Mouse (Mus musculus): ENCODE data around the gene Rbfox2. TPM values are rescaled to one million over a fixed set of nuclear protein-coding genes. Genes with fewer than 3 reads are reported as not detected.

Gene Rbfox2
- polyA plus RNA-seq, 1 experiment from 2014 or later = 56.8 TPM

GRCm38 (mm10) chr15:77244634-77245033 lies 62.2 kb downstream of the Rbfox2 start:
- Histone ChIP-seq H3K4me3 (replicated peaks) (no peak overlapping the region), H3K4me2 (no peak overlapping the region), H3K36me3 (no peaks in the 10 kb centered on the region), H3K27me3 (replicated peaks) (no peaks in the 10 kb centered on the region), H3K4me1 (peaks cover 10% of the 10 kb centered on the region), H3K27ac (no peak overlapping the region), H3K9ac (no peak overlapping the region), H3K9me3 (no peaks in the 10 kb centered on the region)
- WGBS = 70% methylated on average over 5 of the region's 5 CpGs
- no peak for ATAC-seq (ENCODE audit: insufficient read depth, low FRiP score, low read depth)

DNA sequence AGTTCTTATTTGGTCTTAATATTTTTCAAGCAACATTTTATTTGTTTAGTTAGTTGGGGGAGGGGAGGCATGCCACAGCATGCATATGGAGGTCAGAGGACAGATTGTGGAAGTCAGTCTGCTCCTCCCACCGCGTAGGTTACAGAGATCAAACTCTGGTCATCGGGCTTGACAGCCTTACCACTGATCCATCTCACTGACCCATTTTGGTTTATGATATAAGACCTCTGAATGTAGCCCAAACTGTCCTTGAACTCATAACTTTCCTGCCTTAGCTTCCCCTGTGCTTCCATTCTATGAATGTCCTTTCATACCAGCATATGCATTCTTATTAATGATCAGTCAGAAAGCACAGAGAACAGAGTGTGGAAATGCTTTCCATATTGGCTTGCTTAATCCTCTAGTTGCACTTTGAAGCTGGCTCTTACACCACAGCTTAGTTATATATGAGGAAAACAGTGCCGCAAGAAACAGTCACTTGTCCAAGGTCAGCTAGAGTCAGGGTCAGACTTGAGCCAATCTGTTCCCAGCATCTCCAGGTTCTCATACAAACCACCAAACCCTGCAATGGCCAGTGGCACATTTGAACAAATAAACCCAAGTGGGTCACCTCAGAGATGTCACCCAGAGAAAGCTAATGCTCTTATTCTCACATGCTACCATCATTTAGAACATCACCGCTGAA lies 62.8 kb downstream of the Rbfox2 start:
- no peaks in the 10 kb centered on the region for H3K27me3 ChIP-seq (replicated peaks)
- H3K9ac ChIP-seq = no peak overlapping the region
- H3K4me3 ChIP-seq (replicated peaks) = no peak overlapping the region
- no peak overlapping the region for H3K4me2 ChIP-seq
- no peaks in the 10 kb centered on the region for H3K9me3 ChIP-seq
- peaks cover 10% of the 10 kb centered on the region for H3K4me1 ChIP-seq
- H3K36me3 ChIP-seq = no peaks in the 10 kb centered on the region
- WGBS = 73% methylated on average over 5 of the region's 5 CpGs
- ATAC-seq (ENCODE audit: insufficient read depth, low FRiP score, low read depth) = no peak
- no peak overlapping the region for H3K27ac ChIP-seq

DNA sequence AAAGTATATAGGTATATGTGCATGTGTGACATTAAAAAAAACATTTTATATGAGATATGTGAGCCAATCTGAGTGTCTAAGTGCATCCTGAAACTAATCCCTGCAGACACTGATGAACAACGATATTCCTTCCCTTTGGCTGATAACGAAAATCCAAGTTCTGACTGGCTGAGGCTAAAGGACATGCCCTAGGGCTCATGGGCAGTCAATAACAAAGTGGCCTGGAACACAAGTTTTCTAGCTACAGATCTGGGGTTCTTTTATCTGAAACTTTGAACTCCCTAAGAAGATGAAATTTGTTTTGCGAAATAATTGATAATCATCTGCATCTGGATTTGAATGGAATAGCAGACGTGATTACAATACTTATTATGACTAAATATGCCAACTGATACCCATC lies 66.2 kb downstream of the Rbfox2 start:
- Histone ChIP-seq H3K36me3 (no peaks in the 10 kb centered on the region), H3K27me3 (replicated peaks) (no peaks in the 10 kb centered on the region), H3K9ac (no peak overlapping the region), H3K9me3 (no peaks in the 10 kb centered on the region), H3K27ac (no peak overlapping the region), H3K4me3 (replicated peaks) (no peak overlapping the region), H3K4me2 (no peak overlapping the region), H3K4me1 (peaks cover 8% of the 10 kb centered on the region)
- ATAC-seq (ENCODE audit: insufficient read depth, low FRiP score, low read depth) = no peak
- WGBS = 74% methylated on average over 4 of the region's 4 CpGs

DNA sequence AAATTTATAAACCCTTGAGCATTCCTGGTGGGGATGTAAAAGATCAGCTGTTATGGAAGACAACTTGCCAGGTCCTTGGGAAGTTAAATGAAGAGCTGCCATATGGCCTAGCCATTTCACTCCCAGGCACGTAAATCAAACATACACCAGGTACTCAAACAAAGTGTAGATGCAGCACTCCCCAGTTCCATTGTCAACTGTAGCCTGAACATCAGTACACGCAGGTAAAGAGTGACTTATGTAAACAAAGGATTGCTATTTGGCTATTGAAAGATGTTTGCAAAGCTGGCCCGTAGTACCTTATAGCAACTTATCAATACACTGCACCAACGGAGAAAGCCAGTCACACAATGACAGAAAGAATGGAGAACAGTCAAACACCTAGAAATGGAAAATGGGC lies 67.2 kb downstream of the Rbfox2 start:
- no peaks in the 10 kb centered on the region for H3K9me3 ChIP-seq
- no peak overlapping the region for H3K4me2 ChIP-seq
- H3K36me3 ChIP-seq = no peaks in the 10 kb centered on the region
- H3K4me1 ChIP-seq = peaks cover 3% of the 10 kb centered on the region; the same call in 1 of the 2 replicates
- peak; percentile 73 for ATAC-seq (ENCODE audit: insufficient read depth, low FRiP score, low read depth)
- H3K9ac ChIP-seq = no peak overlapping the region
- H3K27ac ChIP-seq = no peak overlapping the region
- H3K4me3 ChIP-seq (replicated peaks) = no peak overlapping the region
- WGBS = 56% methylated on average over 4 of the region's 4 CpGs
- H3K27me3 ChIP-seq (replicated peaks) = no peaks in the 10 kb centered on the region

DNA sequence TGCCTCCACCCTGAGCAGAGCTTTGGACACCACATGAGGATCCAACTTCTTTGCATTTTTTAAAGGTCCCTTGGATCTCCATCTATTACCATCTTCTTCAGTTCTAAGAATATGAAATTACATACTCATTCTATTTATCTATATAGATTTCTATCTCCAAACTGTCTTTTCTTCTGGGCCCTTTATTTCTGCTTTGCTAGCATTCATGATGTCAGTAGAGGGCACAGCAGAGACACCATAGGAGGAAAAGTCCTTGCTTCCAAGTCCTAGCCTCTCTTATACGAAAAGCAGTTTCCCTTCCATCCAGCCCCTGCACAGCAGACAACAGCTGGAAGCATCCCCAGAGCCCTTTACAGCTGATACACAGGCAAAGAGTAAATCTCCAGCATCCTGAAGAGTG lies 69.1 kb downstream of the Rbfox2 start:
- no peaks in the 10 kb centered on the region for H3K9me3 ChIP-seq
- H3K4me1 ChIP-seq = peaks cover 13% of the 10 kb centered on the region; the same call in 1 of the 2 replicates
- ATAC-seq (ENCODE audit: insufficient read depth, low FRiP score, low read depth) = no peak
- H3K27me3 ChIP-seq (replicated peaks) = no peaks in the 10 kb centered on the region
- no peak overlapping the region for H3K4me3 ChIP-seq (replicated peaks)
- no peaks in the 10 kb centered on the region for H3K36me3 ChIP-seq
- no peak overlapping the region for H3K9ac ChIP-seq
- H3K4me2 ChIP-seq = no peak overlapping the region
- WGBS = 35% methylated on average over 1 of the region's 1 CpGs
- H3K27ac ChIP-seq = no peak overlapping the region

- H3K36me3 ChIP-seq = no peaks in the 10 kb centered on the region
- H3K9ac ChIP-seq = no peak overlapping the region
- H3K9me3 ChIP-seq = no peaks in the 10 kb centered on the region
- peaks cover 13% of the 10 kb centered on the region; the same call in 1 of the 2 replicates for H3K4me1 ChIP-seq
- 44% methylated on average over 7 of the region's 7 CpGs for WGBS
- no peak overlapping the region for H3K27ac ChIP-seq
- H3K27me3 ChIP-seq (replicated peaks) = no peaks in the 10 kb centered on the region
- no peak overlapping the region for H3K4me2 ChIP-seq
- H3K4me3 ChIP-seq (replicated peaks) = no peak overlapping the region
- ATAC-seq (ENCODE audit: insufficient read depth, low FRiP score, low read depth) = no peak
Measured at GRCm38 (mm10) chr15:77236055-77236567, 70.7 kb downstream of the Rbfox2 start.

- Histone ChIP-seq H3K4me2 (no peak overlapping the region), H3K9me3 (no peaks in the 10 kb centered on the region), H3K9ac (no peak overlapping the region), H3K36me3 (no peaks in the 10 kb centered on the region), H3K4me3 (replicated peaks) (no peak overlapping the region), H3K27me3 (replicated peaks) (no peaks in the 10 kb centered on the region), H3K27ac (no peak overlapping the region), H3K4me1 (peaks cover 13% of the 10 kb centered on the region; the same call in 1 of the 2 replicates)
- WGBS = 84% methylated on average over 4 of the region's 4 CpGs
- no peak for ATAC-seq (ENCODE audit: insufficient read depth, low FRiP score, low read depth)
Measured at GRCm38 (mm10) chr15:77235551-77235950, 71.3 kb downstream of the Rbfox2 start.

GRCm38 (mm10) chr15:77234296-77234695 lies 72.5 kb downstream of the Rbfox2 start:
- no peaks in the 10 kb centered on the region for H3K27me3 ChIP-seq (replicated peaks)
- H3K4me3 ChIP-seq (replicated peaks) = no peak overlapping the region
- no peaks in the 10 kb centered on the region for H3K36me3 ChIP-seq
- no peak overlapping the region for H3K27ac ChIP-seq
- WGBS = 43% methylated on average over 4 of the region's 4 CpGs
- no peaks in the 10 kb centered on the region for H3K9me3 ChIP-seq
- ATAC-seq (ENCODE audit: insufficient read depth, low FRiP score, low read depth) = no peak
- H3K4me2 ChIP-seq = no peak overlapping the region
- H3K9ac ChIP-seq = no peak overlapping the region
- H3K4me1 ChIP-seq = peaks cover 13% of the 10 kb centered on the region; the same call in 1 of the 2 replicates

GRCm38 (mm10) chr15:77230144-77230543 lies 76.7 kb downstream of the Rbfox2 start:
- 66% methylated on average over 3 of the region's 3 CpGs for WGBS

GRCm38 (mm10) chr15:77226831-77227354 lies 79.9 kb downstream of the Rbfox2 start:
- no peak overlapping the region for H3K4me3 ChIP-seq (replicated peaks)
- H3K9me3 ChIP-seq = no peaks in the 10 kb centered on the region
- no peak overlapping the region for H3K9ac ChIP-seq
- no peaks in the 10 kb centered on the region for H3K27me3 ChIP-seq (replicated peaks)
- H3K4me2 ChIP-seq = no peak overlapping the region
- peak overlapping the region; percentile 3; the same call in 1 of the 2 replicates for H3K27ac ChIP-seq
- H3K36me3 ChIP-seq = no peaks in the 10 kb centered on the region
- 43% methylated on average over 7 of the region's 7 CpGs for WGBS
- no peak for ATAC-seq (ENCODE audit: insufficient read depth, low FRiP score, low read depth)
- peaks cover 4% of the 10 kb centered on the region; the same call in 1 of the 2 replicates for H3K4me1 ChIP-seq

More at GRCm38 (mm10) chr15:77230144-77230543, 76.7 kb downstream of the Rbfox2 start:
- Histone ChIP-seq H3K4me2 (no peak overlapping the region), H3K4me1 (peaks cover 14% of the 10 kb centered on the region), H3K9ac (no peak overlapping the region), H3K36me3 (no peaks in the 10 kb centered on the region), H3K4me3 (replicated peaks) (no peak overlapping the region), H3K9me3 (no peaks in the 10 kb centered on the region), H3K27ac (no peak overlapping the region), H3K27me3 (replicated peaks) (no peaks in the 10 kb centered on the region)
- no peak for ATAC-seq (ENCODE audit: insufficient read depth, low FRiP score, low read depth)

- peaks cover 4% of the 10 kb centered on the region; the same call in 1 of the 2 replicates for H3K4me1 ChIP-seq
- no peak overlapping the region for H3K27ac ChIP-seq
- no peaks in the 10 kb centered on the region for H3K9me3 ChIP-seq
- no peak overlapping the region for H3K4me3 ChIP-seq (replicated peaks)
- 49% methylated on average over 4 of the region's 4 CpGs for WGBS
- no peak overlapping the region for H3K4me2 ChIP-seq
- no peaks in the 10 kb centered on the region for H3K27me3 ChIP-seq (replicated peaks)
- H3K9ac ChIP-seq = no peak overlapping the region
- ATAC-seq (ENCODE audit: insufficient read depth, low FRiP score, low read depth) = no peak
- no peaks in the 10 kb centered on the region for H3K36me3 ChIP-seq
Measured at GRCm38 (mm10) chr15:77225858-77226257, 80.9 kb downstream of the Rbfox2 start.

- ATAC-seq (ENCODE audit: insufficient read depth, low FRiP score, low read depth) = no peak
- Histone ChIP-seq H3K4me3 (replicated peaks) (no peak overlapping the region), H3K27ac (no peak overlapping the region), H3K4me1 (peaks cover 4% of the 10 kb centered on the region; the same call in 1 of the 2 replicates), H3K36me3 (no peaks in the 10 kb centered on the region), H3K9me3 (no peaks in the 10 kb centered on the region), H3K27me3 (replicated peaks) (no peaks in the 10 kb centered on the region), H3K4me2 (no peak overlapping the region), H3K9ac (no peak overlapping the region)
Measured at GRCm38 (mm10) chr15:77225274-77225673, 81.5 kb downstream of the Rbfox2 start.

All from stomach, embryonic 15.5 days (tissue).